Comparison of ENCODE assay signal across 18 mouse cellular contexts in the genomic region with DNA sequence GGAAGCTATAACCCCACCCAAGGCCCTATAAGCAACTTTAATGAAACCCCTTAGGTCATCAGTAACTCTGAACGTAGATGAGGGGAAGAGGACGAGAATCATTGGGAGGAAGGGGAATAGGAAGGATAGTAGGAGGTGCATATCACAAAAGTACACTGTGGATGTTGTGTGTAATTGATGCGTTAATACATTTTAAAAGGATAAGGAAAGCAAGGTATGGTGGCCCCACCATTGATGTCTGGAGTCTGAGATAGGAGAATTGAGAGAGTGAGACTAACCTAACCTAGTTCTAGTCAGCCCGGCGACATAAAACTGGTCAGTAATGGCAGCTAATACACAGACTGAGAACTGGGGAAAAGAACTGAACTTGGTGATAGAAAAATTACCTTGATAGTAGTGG. TPM values are rescaled to one million over a fixed set of nuclear protein-coding genes. Genes with fewer than 3 reads are reported as not detected.
DNase-seq lines count a peak whose midpoint lies in the region; ATAC-seq and TF ChIP-seq lines count a peak whose summit lies in the region.
"Had no signal": no experiment of that assay in that cellular context is flagged by ENCODE, and none has a peak within 500 bp of the region (broad histone marks: within the 10 kb centered on the region; RNA-seq: fewer than 3 reads in every experiment).

No protein-coding gene starts in this region.

- no peak overlapping the region for H3K9ac ChIP-seq in liver, embryonic 12.5 days
- H3K9ac ChIP-seq in liver, embryonic 13.5 days, result no peak overlapping the region
- H3K9ac ChIP-seq: embryonic facial prominence, embryonic 12.5 days; forebrain, embryonic 13.5 days; forebrain, embryonic 15.5 days had no signal

- no peaks in the 10 kb centered on the region for H3K9me3 ChIP-seq in liver, embryonic 12.5 days (replicated peaks)
- H3K9me3 ChIP-seq in liver, embryonic 13.5 days (replicated peaks), result no peaks in the 10 kb centered on the region
- H3K9me3 ChIP-seq: embryonic facial prominence, embryonic 10.5 days; embryonic facial prominence, embryonic 12.5 days; forebrain, embryonic 13.5 days; forebrain, embryonic 15.5 days had no signal

- peaks cover 53% of the 10 kb centered on the region for H3K36me3 ChIP-seq in liver, embryonic 12.5 days
- peaks cover 50% of the 10 kb centered on the region for H3K36me3 ChIP-seq in liver, embryonic 13.5 days

- WGBS in liver, embryonic 12.5 days (ENCODE audit: insufficient replicate concordance), result 67% methylated on average over 5 of the region's 5 CpGs
- WGBS in liver, embryonic 13.5 days (ENCODE audit: insufficient replicate concordance), result 71% methylated on average over 5 of the region's 5 CpGs

- H3K27ac ChIP-seq in liver, embryonic 12.5 days, result 0 out of 2 replicates have a peak overlapping the region, but pooled peaks have one; percentile 25
- no peak overlapping the region for H3K27ac ChIP-seq in liver, embryonic 13.5 days
- no peak overlapping the region for H3K27ac ChIP-seq in left cerebral cortex, adult 2 months
- H3K27ac ChIP-seq: embryonic facial prominence, embryonic 10.5 days; embryonic facial prominence, embryonic 12.5 days; forebrain, embryonic 13.5 days; forebrain, embryonic 15.5 days had no signal

- H3K4me1 ChIP-seq in liver, embryonic 12.5 days, result peaks cover 7% of the 10 kb centered on the region; the same call in 1 of the 2 replicates
- H3K4me1 ChIP-seq in liver, embryonic 13.5 days (replicated peaks), result peaks cover 5% of the 10 kb centered on the region; the same call in 1 of the 2 replicates
- H3K4me1 ChIP-seq: embryonic facial prominence, embryonic 10.5 days; embryonic facial prominence, embryonic 12.5 days; forebrain, embryonic 13.5 days; forebrain, embryonic 15.5 days had no signal

- intact Hi-C loops in left cerebral cortex, adult 2 months (cut with DNase I), result no loop called here

- H3K4me3 ChIP-seq in liver, embryonic 12.5 days, result no peak overlapping the region
- H3K4me3 ChIP-seq in liver, embryonic 13.5 days (replicated peaks), result no peak overlapping the region
- H3K4me3 ChIP-seq in left cerebral cortex, adult 2 months, result no peak overlapping the region
- H3K4me3 ChIP-seq: embryonic facial prominence, embryonic 10.5 days; embryonic facial prominence, embryonic 12.5 days; forebrain, embryonic 13.5 days; forebrain, embryonic 15.5 days had no signal

- no peak for TF ChIP-seq CTCF in left cerebral cortex, adult 2 months (IDR thresholded peaks at IDR 0.05)

- peak overlapping the region; percentile 18; the same call in 1 of the 2 replicates for H3K4me2 ChIP-seq in liver, embryonic 12.5 days
- H3K4me2 ChIP-seq in liver, embryonic 13.5 days, result no peak overlapping the region
- H3K4me2 ChIP-seq: embryonic facial prominence, embryonic 12.5 days; forebrain, embryonic 13.5 days; forebrain, embryonic 15.5 days had no signal

- H3K27me3 ChIP-seq in liver, embryonic 12.5 days (replicated peaks), result no peaks in the 10 kb centered on the region
- H3K27me3 ChIP-seq in liver, embryonic 13.5 days, result no peaks in the 10 kb centered on the region
- H3K27me3 ChIP-seq: embryonic facial prominence, embryonic 12.5 days; forebrain, embryonic 13.5 days; forebrain, embryonic 15.5 days had no signal

- ATAC-seq in liver, embryonic 12.5 days, result peak; percentile 76
- peak; percentile 70 for ATAC-seq in liver, embryonic 13.5 days (ENCODE audit: low read depth)
- ATAC-seq: forebrain, embryonic 13.5 days; forebrain, embryonic 15.5 days had no signal

- DNase-seq in liver, result no peak
- peak; percentile 11 for DNase-seq in c-Kit-positive CD71-positive TER-119-positive erythroid progenitor cells, embryonic 14.5 days (ENCODE audit: low spot score)
- DNase-seq in liver, embryonic 13.5 days, result peak; percentile 7
- no peak for DNase-seq in left cerebral cortex, adult 2 months (ENCODE audit: extremely low spot score in 1 of 2, low spot score in 2 of 2)
- DNase-seq in kidney, adult 11 months, result no peak
- DNase-seq: adrenal gland, adult 2 months; adrenal gland, postnatal 10 days; adrenal gland, postnatal 25 days; cerebellum, adult 11-12 months; cerebellum, adult 2 months; cerebellum, adult 9-10 months; cerebellum, postnatal 10 days; cerebellum, postnatal 25 days had no signal

RNA-seq across cellular contexts. Expression of a gene that starts 39.3 kb away (rescaled TPM):
- 88.2 and 89.6 TPM in 2 replicates for polyA plus RNA-seq in liver, embryonic 12.5 days (2016; fragmentation: Nextera tagmentation; extraction: Ambion mirVana)
- polyA plus RNA-seq in liver, embryonic 13.5 days (2015; fragmentation: Nextera tagmentation; extraction: Ambion mirVana), result 98.3 and 111 TPM in 2 replicates
- 100 to 1,000 TPM; 122 to 136 TPM for total RNA-seq in left cerebral cortex, adult 2 months (2021)

Comparison
In these comparisons a context has a peak if more than half of its experiments do, and no peak if none do; other contexts are left out.
1. DNase-seq: peak in c-Kit-positive CD71-positive TER-119-positive erythroid progenitor cells, embryonic 14.5 days (single experiment) and liver, embryonic 13.5 days (single experiment); none in liver (single experiment), left cerebral cortex, adult 2 months (0 of 2) and kidney, adult 11 months (single experiment).